8 mouse cellular contexts compared by ENCODE assay signal in genomic region chr2:150748854-150749253, GRCm38 (mm10). TPM values are rescaled to one million over a fixed set of nuclear protein-coding genes. Genes with fewer than 3 reads are reported as not detected.
A peak's percentile ranks its signal among the peaks of the same experiment; 100 is the strongest.
DNase-seq lines count a peak whose midpoint lies in the region; ATAC-seq and TF ChIP-seq lines count a peak whose summit lies in the region.

TSS of gene Entpd6 (plus strand) at chr2:150749042.

- peak within 1 kb of the TSS; percentile 67 for H3K27ac ChIP-seq in cortical plate, adult 2 months (ENCODE audit: insufficient read depth, low read length)

- peak; percentile 89 for ATAC-seq in activated CD4-positive, CD25-positive, alpha-beta regulatory T cell, adult 4 months
- ATAC-seq in megakaryocyte progenitor cell, adult 5-6 weeks (replicated peaks; ENCODE audit: poor library complexity) = peak; percentile 84

- TF ChIP-seq POLR2A in cortical plate, adult 2 months (IDR thresholded peaks at IDR 0.05; ENCODE audit: extremely low read depth, insufficient read depth, low read length) = peak; percentile 97

- peaks cover 4% of the 10 kb centered on the region; the same call in 1 of the 2 replicates for H3K4me1 ChIP-seq in cortical plate, adult 2 months (ENCODE audit: control insufficient read depth, insufficient read depth, low read length)

- H3K4me3 ChIP-seq in cortical plate, adult 2 months (ENCODE audit: insufficient read depth, low read length) = peak within 1 kb of the TSS; percentile 61

- peak; percentile 76 for TF ChIP-seq CTCF in cortical plate, adult 2 months (IDR thresholded peaks at IDR 0.05; ENCODE audit: extremely low read depth, insufficient read depth, low read length)

- peak; percentile 89 for DNase-seq in gastrocnemius, postnatal 10 days
- DNase-seq in induced T-regulatory cell, adult 2 months (ENCODE audit: low read depth) = peak; percentile 99
- peak; percentile 98 to 99 for DNase-seq in left cerebral cortex, adult 9 months (ENCODE audit: low spot score in 2 of 2)
- peak; percentile 95 for DNase-seq in right cerebral cortex, postnatal 14 days
- peak; percentile 94 to 96 for DNase-seq in urinary bladder, postnatal 36 days (ENCODE audit: low spot score in 2 of 2)

RNA-seq across cellular contexts. Expression of gene Entpd6, which starts in this region (rescaled TPM):
- 10 to 100 TPM; 26.3 to 27.8 TPM for polyA plus RNA-seq in activated CD4-positive, CD25-positive, alpha-beta regulatory T cell, adult 4 months (2017; shearing (Covaris generic))
- polyA plus RNA-seq in cortical plate, adult 2 months (2012; rRNA removed) = 56.2 and 57.8 TPM in 2 replicates
- 1 to 10 TPM; 6.7 to 7.3 TPM for total RNA-seq in gastrocnemius, postnatal 10 days (2021)
- 11.5 and 11.8 TPM in 2 replicates for total RNA-seq in megakaryocyte progenitor cell, adult 5-6 weeks (2015)
- total RNA-seq in megakaryocyte progenitor cell, adult 5-6 weeks (2017) = 13.3 and 18.0 TPM in 2 replicates

Comparison
In these comparisons a context has a peak if more than half of its experiments do, and no peak if none do; other contexts are left out.
1. Peak in every context shown above with its lines: DNase-seq, ATAC-seq, H3K4me3 ChIP-seq and H3K27ac ChIP-seq.